Mouse (Mus musculus): ENCODE data around the gene Gng7.
"Not testable (repeated sequence)": the region's sequence is repeated elsewhere in the genome, so short reads cannot be mapped to it uniquely, and the experiment has no call there.

The Gng7 gene

DNA sequence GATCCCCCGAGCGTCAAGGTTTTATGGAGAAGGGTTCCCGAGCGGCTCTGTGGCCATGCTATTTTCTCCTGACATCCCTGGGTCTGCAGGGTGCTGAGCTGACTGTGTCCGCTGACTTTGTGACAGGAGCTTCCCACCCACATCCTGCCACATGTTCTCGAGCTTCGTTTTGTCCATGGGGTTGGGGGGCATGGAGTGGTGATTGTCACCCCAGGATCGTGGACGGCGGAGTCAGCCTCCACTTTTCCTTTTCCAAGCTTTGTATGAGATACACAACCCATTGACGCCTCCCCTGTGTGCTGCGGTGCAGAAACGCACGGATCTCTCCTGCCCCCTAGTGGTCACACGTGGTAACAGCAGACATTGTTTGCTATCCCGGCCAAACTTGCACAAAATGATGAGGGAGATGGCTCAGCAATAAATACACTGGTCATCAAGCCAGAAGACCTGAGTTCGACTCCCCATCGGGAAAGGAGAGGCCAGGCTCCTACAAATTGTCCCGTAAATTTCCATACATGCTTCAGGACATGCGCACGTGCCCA, 19.6 kb downstream of the Gng7 start:
- peak; percentile 28 for ATAC-seq (ENCODE audit: low TSS enrichment)

DNA sequence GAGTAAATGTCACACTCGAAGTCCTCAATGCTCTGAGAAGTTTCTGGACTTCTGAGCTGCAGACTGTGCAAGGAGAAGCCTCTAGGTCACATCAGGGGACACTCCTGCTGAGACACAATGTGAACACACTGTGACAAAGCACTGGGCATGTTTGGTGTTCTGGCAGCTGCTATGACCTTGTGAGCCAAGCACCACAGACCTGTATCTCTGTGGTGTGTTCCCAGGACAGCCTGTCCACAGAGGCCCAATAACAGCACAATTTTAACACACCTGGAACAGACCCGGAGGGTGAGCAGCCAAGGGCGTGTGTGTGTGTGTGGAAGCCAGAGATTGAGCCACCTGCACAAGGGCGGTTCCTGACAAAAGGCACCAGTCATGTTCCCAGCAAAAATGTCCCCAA, 20.1 kb downstream of the Gng7 start:
- no peak for ATAC-seq (ENCODE audit: low TSS enrichment)

DNA sequence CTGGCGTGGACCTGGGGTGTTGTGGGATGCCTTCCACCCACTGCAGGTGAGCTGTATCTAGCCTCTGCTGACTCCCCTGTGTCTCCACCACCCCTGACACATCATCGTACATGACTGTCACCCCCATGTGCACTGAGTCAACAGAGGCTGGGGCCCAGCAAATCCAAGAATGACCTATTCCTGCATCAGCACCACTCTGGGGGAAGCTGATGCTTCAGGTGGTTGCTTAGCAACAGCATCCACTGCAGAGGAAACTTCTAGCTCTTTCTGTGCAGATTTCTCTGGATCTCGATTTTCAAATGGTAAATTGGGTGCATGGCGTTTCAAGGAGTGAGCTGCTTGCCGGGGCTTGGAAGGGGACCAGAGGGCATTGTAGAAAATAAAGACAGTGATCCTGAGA, 21.5 kb downstream of the Gng7 start:
- no peak for ATAC-seq (ENCODE audit: low TSS enrichment)

DNA sequence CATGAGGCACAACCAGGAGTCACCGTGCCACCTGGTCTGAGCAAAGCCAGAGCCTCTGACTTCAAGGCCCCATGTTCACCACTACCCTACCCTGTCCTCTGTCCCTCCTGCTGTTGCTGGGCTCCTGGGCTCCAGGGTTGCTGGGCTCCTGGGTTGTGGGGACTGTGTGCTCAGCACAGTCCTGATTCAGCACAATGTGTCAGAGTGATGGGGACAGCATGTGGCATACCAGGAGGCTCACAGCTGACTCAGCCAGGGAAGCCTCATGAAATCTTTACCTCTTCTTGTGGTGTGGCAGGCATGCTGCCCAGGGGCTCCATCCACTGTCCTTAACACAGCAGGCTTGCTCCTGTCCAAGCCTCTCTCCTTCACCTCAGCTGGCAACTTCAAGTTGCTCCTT, 22.8 kb downstream of the Gng7 start:
- no peak for ATAC-seq (ENCODE audit: low TSS enrichment)

DNA sequence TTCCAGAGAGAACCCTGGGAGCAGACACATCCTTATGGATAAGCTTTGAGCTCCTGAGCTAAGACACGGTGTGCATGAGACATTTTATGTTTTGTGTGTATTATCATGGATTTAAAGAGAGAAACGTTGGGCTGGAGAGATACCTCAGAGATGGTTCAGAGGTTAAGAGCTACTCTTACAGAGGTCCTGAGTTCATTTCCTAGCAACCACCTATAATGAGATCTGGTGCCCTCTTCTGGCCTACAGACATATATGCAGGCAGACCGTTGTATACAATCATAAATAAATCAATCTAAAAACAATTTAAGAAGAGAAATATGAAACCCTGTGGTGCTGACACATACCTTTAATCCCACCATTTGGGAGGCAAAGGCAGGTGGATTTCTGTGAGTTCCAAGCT, 23.7 kb downstream of the Gng7 start:
- no peak for ATAC-seq (ENCODE audit: low TSS enrichment)

DNA sequence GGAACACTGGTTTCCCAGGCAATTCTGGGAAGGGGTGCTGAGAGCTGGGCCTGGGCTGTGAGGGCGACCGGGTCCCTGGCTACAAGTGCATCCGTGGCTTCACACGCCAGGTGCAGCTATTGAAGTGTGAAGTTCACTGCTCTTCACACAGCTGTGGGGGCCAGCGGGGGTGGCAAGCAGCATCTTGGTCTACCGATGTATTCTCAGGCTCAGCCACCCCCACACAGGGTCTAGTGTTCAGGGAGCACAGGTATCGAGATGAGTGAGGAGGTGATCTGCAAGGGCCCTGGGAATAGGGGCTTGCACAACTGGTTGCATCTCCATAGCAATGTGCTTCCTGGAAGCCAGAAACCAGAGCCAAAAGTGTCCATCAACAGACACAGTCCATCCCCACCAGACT, 24.3 kb downstream of the Gng7 start:
- no peak for ATAC-seq (ENCODE audit: low TSS enrichment)

DNA sequence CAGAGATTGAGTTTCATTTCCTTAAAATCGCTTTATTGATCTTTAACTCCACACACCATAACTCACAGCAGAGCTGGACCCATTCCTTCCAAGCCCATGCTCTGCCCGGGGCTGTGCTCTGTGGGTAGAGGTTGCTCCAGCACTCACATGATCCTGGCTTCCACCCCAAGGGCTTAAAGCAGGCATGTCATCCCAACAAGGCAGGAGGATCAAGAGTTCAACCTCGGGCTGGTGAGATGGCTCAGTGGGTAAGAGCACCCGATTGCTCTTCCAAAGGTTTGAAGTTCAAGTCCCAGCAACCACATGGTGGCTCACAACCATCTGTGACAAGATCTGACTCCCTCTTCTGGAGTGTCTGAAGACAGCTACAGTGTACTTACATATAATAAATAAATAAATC, 24.9 kb downstream of the Gng7 start:
- ATAC-seq (ENCODE audit: low TSS enrichment) = not testable (repeated sequence)

DNA sequence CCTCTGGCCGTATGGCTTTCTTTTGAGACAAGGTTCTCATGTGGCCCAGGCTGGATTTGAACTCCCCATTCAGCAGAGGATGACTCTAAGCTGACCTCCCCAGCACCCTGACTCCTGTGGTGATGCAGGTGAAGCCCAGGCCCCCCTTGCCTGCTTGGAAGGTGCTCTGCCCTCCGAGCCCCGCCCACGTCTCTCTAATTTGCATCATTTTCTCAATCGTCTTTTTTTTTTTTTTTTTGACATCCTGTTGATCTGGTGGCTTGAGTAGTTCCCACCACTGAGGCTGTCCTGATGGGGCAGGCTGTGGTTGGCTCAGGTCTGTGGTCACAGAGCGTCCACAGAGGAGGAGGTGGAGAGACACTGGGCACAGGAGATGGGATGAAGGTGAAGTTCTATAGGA, 25.3 kb downstream of the Gng7 start:
- ATAC-seq (ENCODE audit: low TSS enrichment) = no peak

DNA sequence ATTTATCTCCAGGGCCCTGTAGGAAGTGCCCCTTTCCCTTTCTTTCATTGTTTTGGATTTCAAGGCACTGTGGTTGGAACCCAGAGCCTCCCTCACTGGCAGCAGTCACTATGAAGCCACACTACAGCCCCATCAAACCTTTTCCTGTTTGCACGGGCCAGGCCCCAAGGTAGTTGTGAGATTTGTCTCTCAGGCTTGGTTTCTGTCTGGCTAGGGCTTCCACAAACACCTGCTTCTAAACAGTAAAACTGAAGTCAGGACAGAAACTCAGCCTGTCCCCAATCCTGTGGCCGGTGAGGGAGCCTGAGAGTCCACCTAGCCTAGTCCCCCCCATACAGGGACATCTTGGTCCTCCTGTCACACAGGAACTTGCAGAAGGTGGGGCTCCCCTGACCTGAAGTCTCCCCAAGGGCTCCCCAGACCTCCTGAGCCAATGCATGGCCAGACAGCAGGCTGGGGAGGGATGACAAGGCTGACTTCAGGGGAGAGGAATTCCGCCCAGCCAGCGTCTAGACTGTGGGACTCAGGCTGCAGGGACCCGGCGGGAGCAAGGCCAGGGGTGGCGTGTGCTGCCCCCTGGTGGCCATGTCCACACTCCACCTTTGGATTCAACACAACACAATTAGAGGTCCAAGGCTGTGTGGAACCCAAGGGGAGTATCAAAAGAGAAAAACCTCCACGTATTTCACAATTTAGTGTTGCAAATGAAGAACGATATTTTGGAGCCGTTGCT, 26.9 kb downstream of the Gng7 start:
- peak; percentile 65; the same call in 1 of the 2 replicates for ATAC-seq (ENCODE audit: low TSS enrichment)

DNA sequence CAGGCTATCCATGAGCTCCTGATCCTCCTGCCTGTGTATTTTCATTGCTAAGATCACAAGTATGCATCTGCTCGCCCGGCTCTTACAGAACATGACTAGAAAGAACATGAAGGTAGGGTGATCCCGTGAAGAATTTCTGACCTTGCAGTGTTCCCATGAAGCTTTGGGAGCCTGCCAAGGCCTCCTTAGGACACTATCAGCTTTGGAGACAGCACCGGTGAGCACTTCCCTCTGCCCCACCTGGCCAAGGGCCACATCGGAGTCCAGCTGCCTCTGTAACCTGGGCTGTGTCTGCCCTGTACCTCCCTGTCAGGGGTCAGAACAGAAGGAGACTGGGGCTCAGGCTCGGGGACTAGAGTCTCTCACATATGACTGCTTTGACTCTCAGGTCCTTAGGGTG, 28.0 kb downstream of the Gng7 start:
- ATAC-seq (ENCODE audit: low TSS enrichment) = no peak

DNA sequence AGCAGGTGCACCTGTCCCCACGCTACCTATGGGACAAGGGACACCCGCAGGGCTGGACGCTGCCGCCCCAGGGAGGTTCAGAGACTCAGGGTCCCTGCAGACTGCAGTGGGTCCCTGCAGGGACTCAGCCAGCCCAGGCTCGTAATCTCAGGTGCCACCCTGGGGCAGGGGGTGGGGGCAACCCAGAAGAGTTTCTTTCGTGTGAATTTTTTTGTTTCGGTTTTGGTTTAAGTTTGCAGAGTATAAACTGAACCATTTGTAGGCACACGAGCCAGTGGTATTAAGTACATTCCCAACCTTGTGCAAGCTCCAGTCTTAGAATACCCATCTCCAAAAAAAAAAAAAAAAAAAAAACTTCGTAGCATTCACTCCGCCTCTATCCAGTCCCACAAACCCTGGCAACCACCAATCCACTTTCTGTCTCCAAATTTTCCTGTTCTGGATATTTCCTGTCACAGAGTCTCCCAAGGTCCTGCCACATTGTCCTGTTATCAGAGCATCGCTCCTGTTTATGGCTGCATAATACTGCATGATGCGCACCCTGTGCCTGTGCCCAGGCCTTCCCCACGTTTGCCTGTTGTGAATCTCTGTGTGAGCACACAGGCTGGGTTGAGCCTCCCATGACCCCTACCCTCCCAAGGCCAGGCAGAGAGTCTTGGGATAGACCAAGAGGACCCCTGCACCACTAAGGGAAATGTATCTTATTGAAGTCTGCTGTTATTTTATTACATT, 28.6 kb downstream of the Gng7 start:
- ATAC-seq (ENCODE audit: low TSS enrichment) = 0 out of 2 replicates have a peak, but pooled peaks have one; percentile 26

DNA sequence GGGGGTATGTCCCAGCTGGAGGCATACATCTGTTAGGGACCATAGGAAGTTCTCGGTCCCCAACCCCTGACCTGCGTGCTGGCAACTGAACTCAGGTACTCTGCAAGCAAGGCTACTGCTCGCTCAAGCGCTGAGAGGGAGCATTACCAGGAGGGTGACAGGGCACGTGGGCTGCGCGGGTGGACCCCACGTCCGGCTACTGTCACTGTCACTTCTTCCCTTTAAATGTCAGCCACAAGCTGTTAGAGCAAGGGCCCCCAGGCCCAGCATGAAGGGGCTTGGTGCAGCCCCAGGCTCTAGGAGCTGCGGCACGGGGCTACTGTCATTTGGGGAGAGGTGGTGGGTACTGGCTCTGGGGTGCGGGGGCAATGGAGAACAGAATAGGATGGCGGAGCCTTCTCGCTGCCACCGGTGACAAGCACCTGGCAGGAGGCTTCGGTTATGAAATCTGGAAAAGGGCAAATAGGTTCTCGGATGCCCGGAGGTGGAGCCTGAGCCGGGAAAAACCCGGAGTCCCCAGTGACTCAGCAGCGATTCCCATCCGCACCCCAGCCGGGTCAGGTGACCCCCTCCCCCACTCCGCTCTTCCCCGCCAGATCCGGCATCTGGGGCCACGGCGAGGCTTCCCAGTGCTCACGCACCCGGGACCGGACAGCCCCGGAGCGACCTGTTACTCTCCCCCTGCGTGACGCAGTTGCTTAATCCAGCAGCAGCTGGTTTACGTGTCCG, 29.3 kb downstream of the Gng7 start:
- ATAC-seq (ENCODE audit: low TSS enrichment) = peak; percentile 17; the same call in 1 of the 2 replicates

DNA sequence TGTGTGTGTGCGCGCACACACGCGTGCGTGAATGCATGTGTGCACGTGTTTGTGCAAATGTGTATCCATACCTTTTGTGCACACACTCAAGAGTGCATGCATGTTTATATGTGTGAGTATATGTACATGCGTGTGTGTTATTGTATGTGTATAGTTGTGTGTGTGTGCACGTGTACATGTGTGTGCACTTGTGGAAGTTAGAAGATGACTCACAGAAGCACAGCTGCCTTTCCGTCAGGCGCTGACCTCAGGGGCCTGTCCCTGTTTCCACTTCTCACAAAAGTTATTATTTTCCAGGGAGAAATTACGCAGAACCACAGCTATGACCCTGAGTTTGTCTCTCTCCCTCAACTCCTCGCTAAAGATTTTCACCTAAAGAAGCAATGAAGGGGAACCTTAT, 30.5 kb downstream of the Gng7 start:
- no peak for ATAC-seq (ENCODE audit: low TSS enrichment)

DNA sequence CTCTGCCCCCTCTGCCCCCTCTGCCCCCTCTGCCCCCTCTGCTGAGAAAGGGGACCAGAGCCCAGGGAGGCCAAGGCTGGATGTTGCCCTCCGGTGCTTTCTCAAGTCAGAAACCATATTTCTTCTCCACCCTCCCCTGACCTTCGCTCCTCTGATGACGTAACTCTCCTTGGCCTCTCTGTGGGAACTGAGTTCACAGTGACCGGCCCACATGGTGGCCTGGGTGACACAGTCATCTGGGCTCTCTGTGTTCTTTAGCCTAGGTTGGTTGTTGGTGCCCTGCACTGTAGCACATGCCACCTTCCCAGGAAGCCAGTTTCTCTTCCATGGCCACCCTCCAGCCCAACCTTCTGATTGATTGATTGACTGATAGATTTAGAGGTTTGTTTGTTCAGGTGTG, 32.4 kb downstream of the Gng7 start:
- no peak for ATAC-seq (ENCODE audit: low TSS enrichment)

DNA sequence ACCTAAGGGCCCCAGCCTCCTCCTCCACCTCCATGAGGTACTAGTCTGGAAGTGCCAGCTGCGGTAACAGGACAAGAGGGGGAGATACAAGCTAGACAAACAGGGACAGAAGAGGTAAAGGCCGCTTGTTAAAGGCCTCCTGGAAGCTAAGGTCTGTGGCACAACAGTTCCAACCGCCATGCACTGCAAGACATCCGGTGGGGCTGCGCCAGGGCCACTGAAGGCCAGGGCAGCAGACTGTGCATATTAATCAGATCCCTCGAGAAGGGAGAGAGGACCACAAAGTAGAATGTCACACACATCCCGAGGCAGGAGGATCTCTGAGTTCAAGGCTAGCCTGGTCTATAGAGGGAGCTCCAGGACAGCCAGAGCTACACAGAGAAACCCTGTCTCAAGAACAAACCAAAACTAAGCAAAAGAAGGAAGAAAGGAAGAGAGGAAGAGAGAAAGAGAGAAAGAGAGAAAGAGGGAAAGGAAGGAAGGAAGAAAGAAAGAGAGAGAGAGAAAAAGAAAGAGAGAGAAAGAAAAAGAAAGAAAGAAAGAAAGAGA, 33.1 kb downstream of the Gng7 start:
- no peak for ATAC-seq (ENCODE audit: low TSS enrichment)

DNA sequence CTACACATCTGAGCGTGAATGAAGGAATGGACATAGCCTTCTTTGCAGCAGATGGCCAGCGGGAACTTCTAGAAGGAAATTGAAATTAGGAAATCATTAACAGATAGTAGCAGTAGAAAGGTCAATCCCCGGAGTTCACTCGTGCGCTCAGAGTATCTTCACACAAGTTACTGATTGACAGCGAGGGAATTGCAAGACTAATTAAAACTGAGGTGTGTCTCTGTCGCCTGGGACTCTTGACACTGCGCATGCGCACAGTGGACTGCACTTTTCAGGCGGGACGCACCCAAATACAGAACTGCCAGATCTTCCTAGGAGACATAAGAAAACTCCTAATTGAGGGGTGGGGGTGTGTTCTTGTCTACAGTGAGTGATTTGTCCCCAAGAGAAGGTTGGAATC, 39.3 kb downstream of the Gng7 start:
- ATAC-seq (ENCODE audit: low TSS enrichment) = no peak

DNA sequence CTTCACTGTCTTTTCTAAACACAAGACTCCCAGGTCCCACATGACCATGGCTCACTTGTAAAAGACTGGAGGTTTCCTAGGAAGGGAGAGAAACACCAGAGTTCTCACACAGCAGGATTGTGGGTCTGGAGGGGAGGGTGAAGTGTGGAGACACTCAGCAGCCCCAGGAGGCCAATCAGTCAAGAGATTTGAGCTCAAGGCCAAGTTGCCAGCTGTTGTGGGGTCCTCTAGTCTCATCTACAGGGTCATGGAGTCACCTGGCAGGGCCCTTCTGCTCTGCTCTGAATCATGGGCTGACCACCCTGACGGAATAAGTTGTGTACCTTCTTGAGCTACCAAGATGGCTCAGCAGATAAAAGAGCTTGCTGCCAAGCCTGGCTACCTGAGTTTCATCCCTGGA, 41.0 kb downstream of the Gng7 start:
- no peak for ATAC-seq (ENCODE audit: low TSS enrichment)

DNA sequence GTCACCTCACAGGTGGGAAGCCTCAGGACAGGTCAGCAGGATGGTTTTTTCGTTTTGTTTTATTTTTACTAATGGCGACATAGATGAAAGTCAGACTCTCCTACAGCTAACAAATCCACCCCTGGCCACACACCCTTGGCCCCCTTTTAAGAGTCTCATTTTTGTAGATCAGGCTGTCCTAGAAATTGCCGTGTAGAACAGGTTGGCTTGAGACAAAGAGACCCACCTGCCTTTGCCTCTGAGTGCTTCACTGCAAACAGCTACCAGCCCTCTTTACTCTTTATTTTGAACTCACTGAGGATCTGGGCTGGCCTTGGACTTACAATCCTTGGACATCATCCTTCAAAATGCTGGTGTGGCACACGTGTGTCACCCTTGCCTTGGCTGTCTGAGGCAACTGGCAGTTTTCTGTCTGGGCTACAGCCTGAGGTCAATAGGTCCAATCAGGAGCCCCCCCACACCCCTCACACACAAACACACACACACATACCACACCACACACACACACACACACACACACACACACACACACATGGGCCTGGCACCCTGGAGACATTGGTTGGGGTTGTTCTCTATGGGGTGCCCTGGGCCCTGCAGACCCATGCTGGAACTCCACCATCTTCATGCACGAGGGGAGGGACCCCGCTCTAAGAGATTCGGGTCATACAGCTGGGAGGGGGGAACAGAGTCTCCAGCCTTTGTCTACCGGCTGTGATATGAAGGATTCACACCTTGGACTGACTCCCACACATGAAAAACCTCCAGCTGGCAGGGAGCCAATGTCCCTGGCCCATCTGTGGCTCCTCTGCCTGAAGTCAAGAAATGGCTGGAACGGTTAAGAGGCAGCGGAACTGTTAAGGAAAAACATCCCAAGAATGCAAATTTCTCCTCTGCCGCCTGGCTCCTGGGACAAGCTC, 42.4 kb downstream of the Gng7 start:
- ATAC-seq (ENCODE audit: low TSS enrichment) = no peak

DNA sequence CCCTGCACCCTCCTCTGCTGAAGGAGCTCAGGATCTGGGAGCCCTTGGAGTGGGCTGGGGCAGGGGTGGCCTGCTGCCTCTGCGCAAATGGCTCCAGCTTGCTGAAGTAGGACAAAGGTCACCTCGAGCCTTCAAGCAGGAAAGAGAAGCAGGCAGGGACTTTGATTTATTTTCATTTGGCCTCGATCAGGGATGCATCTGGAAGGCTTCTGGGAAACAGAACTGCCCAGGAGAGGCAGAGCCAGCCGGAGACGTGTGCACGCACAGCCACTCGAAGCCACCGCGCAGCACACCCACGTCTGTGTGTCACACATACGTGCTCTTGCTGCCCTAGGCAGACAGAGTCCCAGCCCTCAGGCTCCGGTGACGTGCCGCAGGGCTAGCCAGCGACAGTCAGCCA, 43.2 kb downstream of the Gng7 start:
- no peak for ATAC-seq (ENCODE audit: low TSS enrichment)

DNA sequence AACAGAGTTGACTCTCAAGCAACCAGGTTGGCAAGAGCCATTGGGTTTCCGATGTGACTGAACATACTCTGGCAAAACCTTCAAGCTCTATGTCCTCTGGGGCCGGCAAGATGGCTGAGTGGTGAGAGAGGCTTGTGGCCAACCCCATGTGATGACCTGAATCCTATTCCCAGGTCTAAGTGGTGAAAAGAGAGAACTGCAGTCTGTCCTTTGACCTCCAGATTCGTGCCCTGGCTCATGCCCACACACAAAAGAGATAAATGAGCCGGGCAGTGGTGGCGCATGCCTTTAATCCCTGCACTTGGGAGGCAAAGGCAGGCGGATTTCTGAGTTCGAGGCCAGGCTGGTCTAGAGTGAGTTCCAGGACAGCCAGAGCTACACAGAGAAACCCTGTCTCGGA, 44.6 kb downstream of the Gng7 start:
- no peak for ATAC-seq (ENCODE audit: low TSS enrichment)

DNA sequence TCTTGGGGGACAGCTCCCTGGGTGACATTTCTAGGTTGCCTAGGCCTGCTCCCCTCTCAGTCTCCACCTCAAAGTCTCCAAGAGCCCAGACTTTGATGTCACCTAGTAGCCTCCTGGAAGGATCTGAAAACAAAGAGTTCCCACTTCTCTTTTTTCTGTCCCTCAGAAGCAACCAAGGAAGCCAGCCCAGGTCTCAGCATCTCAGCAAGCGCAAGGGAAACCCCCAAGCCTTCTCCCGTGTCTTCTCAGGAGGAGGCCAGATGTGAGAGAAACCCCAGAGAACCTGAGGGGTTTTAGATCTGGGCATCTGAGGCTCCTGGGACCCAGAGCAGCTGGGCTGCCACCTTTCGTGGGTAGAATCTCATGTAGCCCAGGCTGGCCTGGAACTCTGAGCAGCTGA, 45.4 kb downstream of the Gng7 start:
- ATAC-seq (ENCODE audit: low TSS enrichment) = no peak
